Mouse (Mus musculus): ENCODE results near the gene Foxe1. TPM values are rescaled to one million over a fixed set of nuclear protein-coding genes. Genes with fewer than 3 reads are reported as not detected.

The Foxe1 gene
- polyA plus RNA-seq, 1 experiment, result 0.04 TPM

DNA sequence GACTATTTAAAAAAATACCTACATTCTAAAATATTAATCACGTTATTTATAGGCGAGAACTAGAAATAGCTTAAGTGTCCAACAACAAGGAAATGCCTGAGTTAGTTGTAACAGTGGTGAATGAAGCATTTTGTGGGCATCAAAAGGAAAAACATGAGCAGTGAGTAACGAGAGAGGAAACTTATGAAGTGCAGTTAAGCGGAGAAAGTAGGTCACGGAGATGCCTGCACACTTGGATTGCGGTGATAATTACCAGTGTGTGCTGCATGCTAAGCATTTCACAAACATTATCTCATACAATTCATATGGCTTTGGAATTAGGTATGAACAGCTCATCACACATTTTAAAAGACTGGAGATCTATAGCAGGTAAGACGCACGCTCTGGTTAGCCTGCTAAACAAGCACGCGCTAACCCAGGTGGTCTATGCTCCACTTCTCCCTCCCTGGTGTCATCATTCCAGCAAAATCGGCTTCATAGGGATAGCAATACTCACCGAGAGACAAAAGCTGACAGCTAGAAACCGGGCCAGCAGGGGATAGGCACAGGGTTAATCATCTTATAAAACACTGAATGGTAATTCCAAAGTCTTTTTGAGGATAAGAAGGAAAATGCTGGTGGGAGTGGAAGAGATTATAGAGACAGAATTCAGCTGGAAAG is 21.5 kb upstream of the Foxe1 start:
- Histone ChIP-seq H3K27ac (ENCODE audit: control insufficient read depth, insufficient read depth, low read depth, low read length) (no peak overlapping the region), H3K27me3 (ENCODE audit: control insufficient read depth, insufficient read depth, low read length) (no peaks in the 10 kb centered on the region), H3K36me3 (ENCODE audit: control insufficient read depth, insufficient read depth, low read length) (no peaks in the 10 kb centered on the region), H3K4me3 (ENCODE audit: control insufficient read depth, low read depth, low read length) (no peak overlapping the region), H3K4me1 (ENCODE audit: control insufficient read depth, insufficient read depth, low read length) (no peaks in the 10 kb centered on the region)
- TF ChIP-seq POLR2A (IDR thresholded peaks at IDR 0.05; ENCODE audit: control insufficient read depth, low read depth, low read length) (no peak), CTCF (IDR thresholded peaks at IDR 0.05; ENCODE audit: control insufficient read depth, insufficient read depth, insufficient replicate concordance, low read depth, low read length) (no peak)

GRCm38 (mm10) chr4:46322715-46323114 is 20.7 kb upstream of the Foxe1 start:
- TF ChIP-seq CTCF (IDR thresholded peaks at IDR 0.05; ENCODE audit: control insufficient read depth, insufficient read depth, insufficient replicate concordance, low read depth, low read length), result no peak
- TF ChIP-seq POLR2A (IDR thresholded peaks at IDR 0.05; ENCODE audit: control insufficient read depth, low read depth, low read length), result no peak
- Histone ChIP-seq H3K4me3 (ENCODE audit: control insufficient read depth, low read depth, low read length) (no peak overlapping the region), H3K4me1 (ENCODE audit: control insufficient read depth, insufficient read depth, low read length) (no peaks in the 10 kb centered on the region), H3K36me3 (ENCODE audit: control insufficient read depth, insufficient read depth, low read length) (no peaks in the 10 kb centered on the region), H3K27me3 (ENCODE audit: control insufficient read depth, insufficient read depth, low read length) (no peaks in the 10 kb centered on the region), H3K27ac (ENCODE audit: control insufficient read depth, insufficient read depth, low read depth, low read length) (no peak overlapping the region)

- Histone ChIP-seq H3K4me3 (ENCODE audit: control insufficient read depth, low read depth, low read length) (no peak overlapping the region), H3K27ac (ENCODE audit: control insufficient read depth, insufficient read depth, low read depth, low read length) (no peak overlapping the region), H3K36me3 (ENCODE audit: control insufficient read depth, insufficient read depth, low read length) (no peaks in the 10 kb centered on the region), H3K27me3 (ENCODE audit: control insufficient read depth, insufficient read depth, low read length) (no peaks in the 10 kb centered on the region), H3K4me1 (ENCODE audit: control insufficient read depth, insufficient read depth, low read length) (no peaks in the 10 kb centered on the region)
- TF ChIP-seq CTCF (IDR thresholded peaks at IDR 0.05; ENCODE audit: control insufficient read depth, insufficient read depth, insufficient replicate concordance, low read depth, low read length), result no peak
- TF ChIP-seq POLR2A (IDR thresholded peaks at IDR 0.05; ENCODE audit: control insufficient read depth, low read depth, low read length), result no peak
Observed at GRCm38 (mm10) chr4:46328906-46329305, 14.5 kb upstream of the Foxe1 start.

DNA sequence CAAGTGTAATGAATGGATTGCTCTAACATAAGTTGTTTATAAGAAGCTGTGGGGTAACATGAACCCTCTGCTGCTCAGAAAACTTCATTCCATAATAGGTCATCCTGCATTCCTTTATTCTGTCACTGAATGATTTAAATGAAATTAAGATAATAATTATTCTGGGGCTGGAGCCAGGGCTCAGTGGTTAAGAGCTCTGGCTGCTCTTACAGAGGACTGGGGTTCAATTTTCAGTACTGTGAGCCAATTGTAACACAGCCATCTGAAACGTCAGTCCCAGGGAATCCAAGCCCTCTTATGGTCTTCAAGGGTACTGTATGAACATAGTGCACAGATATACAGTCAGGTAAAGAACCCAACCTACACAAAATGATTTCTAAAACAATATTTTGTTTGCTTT is 7.6 kb upstream of the Foxe1 start:
- Histone ChIP-seq H3K27ac (ENCODE audit: control insufficient read depth, insufficient read depth, low read depth, low read length) (no peak overlapping the region), H3K36me3 (ENCODE audit: control insufficient read depth, insufficient read depth, low read length) (no peaks in the 10 kb centered on the region), H3K27me3 (ENCODE audit: control insufficient read depth, insufficient read depth, low read length) (peaks cover 3% of the 10 kb centered on the region; the same call in 1 of the 2 replicates), H3K4me1 (ENCODE audit: control insufficient read depth, insufficient read depth, low read length) (peaks cover 4% of the 10 kb centered on the region; the same call in 1 of the 2 replicates), H3K4me3 (ENCODE audit: control insufficient read depth, low read depth, low read length) (no peak overlapping the region)
- TF ChIP-seq POLR2A (IDR thresholded peaks at IDR 0.05; ENCODE audit: control insufficient read depth, low read depth, low read length), result no peak
- no peak for TF ChIP-seq CTCF (IDR thresholded peaks at IDR 0.05; ENCODE audit: control insufficient read depth, insufficient read depth, insufficient replicate concordance, low read depth, low read length)

GRCm38 (mm10) chr4:46337990-46338389 is 5.4 kb upstream of the Foxe1 start:
- H3K4me1 ChIP-seq (ENCODE audit: control insufficient read depth, insufficient read depth, low read length), result peaks cover 10% of the 10 kb centered on the region
- H3K27ac ChIP-seq (ENCODE audit: control insufficient read depth, insufficient read depth, low read depth, low read length), result no peak overlapping the region
- no peak overlapping the region for H3K4me3 ChIP-seq (ENCODE audit: control insufficient read depth, low read depth, low read length)
- TF ChIP-seq CTCF (IDR thresholded peaks at IDR 0.05; ENCODE audit: control insufficient read depth, insufficient read depth, insufficient replicate concordance, low read depth, low read length), result no peak
- no peak for TF ChIP-seq POLR2A (IDR thresholded peaks at IDR 0.05; ENCODE audit: control insufficient read depth, low read depth, low read length)
- H3K27me3 ChIP-seq (ENCODE audit: control insufficient read depth, insufficient read depth, low read length), result peaks cover 3% of the 10 kb centered on the region; the same call in 1 of the 2 replicates
- H3K36me3 ChIP-seq (ENCODE audit: control insufficient read depth, insufficient read depth, low read length), result no peaks in the 10 kb centered on the region

DNA sequence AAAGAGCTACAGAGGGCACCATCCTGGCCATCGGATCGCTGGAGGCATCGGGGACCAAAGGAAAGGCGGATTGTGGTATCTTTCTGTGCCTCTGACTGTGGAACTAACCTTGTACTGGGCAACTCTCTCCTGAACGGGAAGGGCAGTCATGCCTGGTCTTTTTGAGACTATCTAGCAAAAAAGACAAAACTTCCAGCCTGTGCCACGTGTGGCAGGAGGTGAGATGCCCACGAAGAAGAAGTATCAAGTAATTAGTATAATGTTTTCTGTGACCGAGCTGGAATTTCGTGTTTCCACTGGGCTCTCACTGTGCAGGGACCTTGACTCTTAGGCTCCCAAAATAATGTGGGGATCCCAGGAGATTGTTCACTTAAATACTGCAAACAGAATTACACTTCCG is 4.4 kb upstream of the Foxe1 start:
- Histone ChIP-seq H3K4me3 (ENCODE audit: control insufficient read depth, low read depth, low read length) (no peak overlapping the region), H3K27ac (ENCODE audit: control insufficient read depth, insufficient read depth, low read depth, low read length) (no peak overlapping the region), H3K36me3 (ENCODE audit: control insufficient read depth, insufficient read depth, low read length) (no peaks in the 10 kb centered on the region), H3K4me1 (ENCODE audit: control insufficient read depth, insufficient read depth, low read length) (peaks cover 16% of the 10 kb centered on the region), H3K27me3 (ENCODE audit: control insufficient read depth, insufficient read depth, low read length) (peaks cover 3% of the 10 kb centered on the region; the same call in 1 of the 2 replicates)
- TF ChIP-seq POLR2A (IDR thresholded peaks at IDR 0.05; ENCODE audit: control insufficient read depth, low read depth, low read length), result no peak
- TF ChIP-seq CTCF (IDR thresholded peaks at IDR 0.05; ENCODE audit: control insufficient read depth, insufficient read depth, insufficient replicate concordance, low read depth, low read length), result no peak

DNA sequence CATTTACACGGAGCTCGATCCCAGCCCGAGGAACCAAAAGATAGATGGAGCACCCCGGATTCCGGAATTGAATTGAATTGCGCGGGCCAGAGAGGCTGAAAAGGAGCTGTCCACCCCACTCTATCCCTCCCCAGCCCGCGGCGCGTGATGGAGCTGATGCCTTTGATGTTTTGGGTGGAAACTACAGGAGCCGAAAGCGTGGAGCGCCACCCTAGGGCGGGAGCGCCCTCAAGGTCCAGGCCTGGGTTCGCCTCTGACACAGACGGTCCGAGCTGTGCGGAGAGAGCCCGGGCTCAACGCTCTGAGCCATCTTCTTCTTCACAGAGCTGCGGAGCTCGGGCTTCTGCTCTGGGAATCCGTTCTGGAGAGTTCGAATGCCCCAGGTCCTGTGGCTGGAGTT is 3.8 kb upstream of the Foxe1 start:
- peaks cover 3% of the 10 kb centered on the region; the same call in 1 of the 2 replicates for H3K27me3 ChIP-seq (ENCODE audit: control insufficient read depth, insufficient read depth, low read length)
- TF ChIP-seq CTCF (IDR thresholded peaks at IDR 0.05; ENCODE audit: control insufficient read depth, insufficient read depth, insufficient replicate concordance, low read depth, low read length) (no peak), POLR2A (IDR thresholded peaks at IDR 0.05; ENCODE audit: control insufficient read depth, low read depth, low read length) (no peak)

More for the DNA sequence above, 3.8 kb upstream of the Foxe1 start:
- Histone ChIP-seq H3K27ac (ENCODE audit: control insufficient read depth, insufficient read depth, low read depth, low read length) (no peak overlapping the region), H3K4me1 (ENCODE audit: control insufficient read depth, insufficient read depth, low read length) (peaks cover 16% of the 10 kb centered on the region), H3K36me3 (ENCODE audit: control insufficient read depth, insufficient read depth, low read length) (no peaks in the 10 kb centered on the region), H3K4me3 (ENCODE audit: control insufficient read depth, low read depth, low read length) (no peak overlapping the region)
